Mouse (Mus musculus) heart, postnatal 0 days (tissue): ENCODE results near the gene Gm20518.

Source experiments
- CTCF ChIP-seq: IDR thresholded peaks from 2 replicates; pipeline ENCODE4 v1.5.1; 2016; ENCODE audit warnings: antibody characterized with exemption, control low read depth, low read depth
- EP300 ChIP-seq: IDR thresholded peaks from 2 replicates; pipeline ENCODE4 v1.6.1; 2016; ENCODE audit warnings: antibody characterized with exemption, low read depth

- TF ChIP-seq EP300 = no peak
- TF ChIP-seq CTCF = no peak
Measured at GRCm38 (mm10) chr16:17828867-17829266, 62.6 kb downstream of the Gm20518 start.
